Mouse (Mus musculus) mature B cell (primary cell): ENCODE measurements around the gene Fasn.

ENCODE experiments used
- in situ Hi-C: fragments of 300-500 bp; cut with MboI; formaldehyde crosslinking; loops from 2 replicates; pipeline ENCODE4 v1.14.3; 2019

The Fasn gene

DNA sequence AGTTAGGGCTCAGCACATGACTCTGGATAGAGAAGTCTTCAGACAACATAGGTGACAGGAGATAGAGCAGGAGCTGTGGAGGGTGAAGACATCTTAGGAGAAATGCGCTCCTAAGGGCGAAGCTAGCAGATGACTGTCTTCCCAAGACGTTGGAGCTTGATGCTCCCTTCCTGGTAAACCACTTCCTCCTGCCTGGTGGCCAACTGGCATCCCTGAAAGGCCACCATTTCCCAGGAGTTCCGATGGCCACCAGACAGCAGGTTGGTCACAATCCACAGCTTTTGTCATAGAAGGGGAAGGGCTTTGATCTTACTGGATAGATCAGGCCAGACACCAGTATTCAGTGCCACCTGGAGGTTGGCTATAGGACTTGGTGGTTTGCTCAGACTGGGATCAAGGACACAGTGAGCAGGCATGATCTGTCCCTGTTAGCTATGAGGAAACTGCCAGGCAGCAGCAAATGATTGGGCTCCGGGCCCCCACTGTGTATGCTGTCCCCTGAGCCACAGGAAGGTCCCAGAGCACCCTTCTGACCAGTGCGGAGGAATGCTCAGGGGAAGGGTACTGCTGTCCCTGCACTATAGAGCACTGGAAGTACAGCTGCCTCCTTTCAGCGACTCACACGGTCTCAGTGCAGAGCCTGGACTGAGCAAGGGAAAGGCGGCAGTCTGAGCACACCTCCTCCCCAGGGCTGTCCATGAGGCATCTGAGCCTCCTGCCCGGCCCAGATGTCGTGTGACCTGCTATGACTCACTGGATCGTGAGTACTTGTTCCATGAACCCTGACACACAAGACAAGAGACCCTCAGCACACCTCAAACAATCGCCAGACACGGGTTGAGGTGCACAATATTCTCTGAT lies 62.3 kb downstream of the Fasn start:
- in situ Hi-C loops: no loop called here

DNA sequence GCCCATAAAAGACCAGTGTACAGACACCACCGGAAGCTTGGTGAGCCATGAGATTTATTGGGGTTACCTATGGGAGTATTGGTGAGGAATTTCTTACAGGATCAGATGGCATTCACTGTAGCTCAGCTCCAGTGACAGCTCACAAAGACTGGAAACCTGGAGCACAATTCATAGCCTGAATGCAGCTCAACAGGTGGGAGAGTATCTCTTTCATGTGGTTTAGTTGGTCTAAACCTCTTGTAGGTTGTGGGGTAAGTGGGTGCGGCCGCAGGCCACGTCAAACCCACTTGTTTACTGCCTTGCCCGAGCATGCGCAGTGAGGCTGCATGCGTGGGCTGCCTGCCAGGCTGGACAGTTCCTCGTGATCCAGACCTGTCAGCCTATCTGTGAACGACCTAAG lies 64.1 kb downstream of the Fasn start:
- in situ Hi-C loops: no loop called here
